Mouse (Mus musculus) liver, postnatal 0 days (tissue): ENCODE results near the gene H2-Q7.
"Not testable (repeated sequence)": the region's sequence is repeated elsewhere in the genome, so short reads cannot be mapped to it uniquely, and the experiment has no call there.

Experiments
- CTCF ChIP-seq: sonication (generic); IDR thresholded peaks from 2 replicates; pipeline ENCODE4 v1.5.1; 2016; ENCODE audit warnings: antibody characterized with exemption, low read depth
- EP300 ChIP-seq: IDR thresholded peaks from 2 replicates; pipeline ENCODE4 v1.6.1; 2016; ENCODE audit warnings: antibody characterized with exemption, low read depth, mild to moderate bottlenecking

DNA sequence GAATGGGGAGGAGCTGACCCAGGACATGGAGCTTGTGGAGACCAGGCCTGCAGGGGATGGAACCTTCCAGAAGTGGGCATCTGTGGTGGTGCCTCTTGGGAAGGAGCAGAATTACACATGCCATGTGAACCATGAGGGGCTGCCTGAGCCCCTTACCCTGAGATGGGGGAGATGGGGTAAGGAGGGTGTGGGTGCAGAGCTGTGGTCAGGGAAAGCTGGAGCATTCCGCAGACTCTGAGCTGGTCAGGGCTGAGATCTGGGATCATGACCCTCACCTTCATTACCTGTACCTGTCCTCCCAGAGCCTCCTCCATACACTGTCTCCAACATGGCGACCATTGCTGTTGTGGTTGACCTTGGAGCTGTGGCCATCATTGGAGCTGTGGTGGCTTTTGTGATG, 3.4 kb downstream of the H2-Q7 start:
- TF ChIP-seq CTCF, EP300: not testable (repeated sequence)
